Mouse (Mus musculus): ENCODE data around the gene Smap2. TPM values are rescaled to one million over a fixed set of nuclear protein-coding genes. Genes with fewer than 3 reads are reported as not detected.

The Smap2 gene
- polyA plus RNA-seq, 1 experiment from 2014 or later: 19.2 TPM

- no peaks in the 10 kb centered on the region for H3K27me3 ChIP-seq (ENCODE audit: insufficient read depth, low read length)
- DNase-seq: no peak
- H3K9ac ChIP-seq: no peak overlapping the region
- no peak overlapping the region for H3K27ac ChIP-seq (ENCODE audit: low read depth)
- no peak overlapping the region for H3K4me2 ChIP-seq
- no peak for TF ChIP-seq CTCF (IDR thresholded peaks at IDR 0.05; ENCODE audit: low read depth)
- no peaks in the 10 kb centered on the region for H3K36me3 ChIP-seq (ENCODE audit: insufficient read depth)
- peaks cover 3% of the 10 kb centered on the region; the same call in 1 of the 2 replicates for H3K4me1 ChIP-seq (ENCODE audit: insufficient read depth)
- no peak overlapping the region for H3K4me3 ChIP-seq (ENCODE audit: low read depth, low read length)
- ATAC-seq (ENCODE audit: insufficient read depth): no peak
- no peaks in the 10 kb centered on the region for H3K9me3 ChIP-seq (ENCODE audit: low read depth, low read length)
- WGBS: 77% methylated on average over 11 of the region's 11 CpGs
Measured at GRCm38 (mm10) chr4:121010770-121011549, 6.1 kb downstream of the Smap2 start.

GRCm38 (mm10) chr4:121009151-121009550, 7.9 kb downstream of the Smap2 start:
- H3K4me3 ChIP-seq (ENCODE audit: low read depth, low read length): no peak overlapping the region
- no peaks in the 10 kb centered on the region for H3K27me3 ChIP-seq (ENCODE audit: insufficient read depth, low read length)
- WGBS: 69% methylated on average over 5 of the region's 5 CpGs
- H3K27ac ChIP-seq (ENCODE audit: low read depth): no peak overlapping the region
- no peak overlapping the region for H3K4me2 ChIP-seq
- peaks cover under 1% of the 10 kb centered on the region; the same call in 1 of the 2 replicates for H3K4me1 ChIP-seq (ENCODE audit: insufficient read depth)
- DNase-seq (no peak), ATAC-seq (ENCODE audit: insufficient read depth) (no peak)
- no peak overlapping the region for H3K9ac ChIP-seq
- H3K9me3 ChIP-seq (ENCODE audit: low read depth, low read length): no peaks in the 10 kb centered on the region
- TF ChIP-seq CTCF (IDR thresholded peaks at IDR 0.05; ENCODE audit: low read depth): no peak
- H3K36me3 ChIP-seq (ENCODE audit: insufficient read depth): no peaks in the 10 kb centered on the region

- DNase-seq (no peak), ATAC-seq (ENCODE audit: insufficient read depth) (no peak)
- Histone ChIP-seq H3K4me3 (ENCODE audit: low read depth, low read length) (no peak overlapping the region), H3K4me1 (ENCODE audit: insufficient read depth) (peaks cover 8% of the 10 kb centered on the region), H3K27ac (ENCODE audit: low read depth) (no peak overlapping the region), H3K9me3 (ENCODE audit: low read depth, low read length) (no peaks in the 10 kb centered on the region), H3K36me3 (ENCODE audit: insufficient read depth) (no peaks in the 10 kb centered on the region), H3K9ac (no peak overlapping the region), H3K4me2 (no peak overlapping the region), H3K27me3 (ENCODE audit: insufficient read depth, low read length) (no peaks in the 10 kb centered on the region)
- no peak for TF ChIP-seq CTCF (IDR thresholded peaks at IDR 0.05; ENCODE audit: low read depth)
- 55% methylated on average over 3 of the region's 3 CpGs for WGBS
Measured at GRCm38 (mm10) chr4:121008071-121008745, 8.8 kb downstream of the Smap2 start.

- no peaks in the 10 kb centered on the region for H3K27me3 ChIP-seq (ENCODE audit: insufficient read depth, low read length)
- ATAC-seq (ENCODE audit: insufficient read depth) (no peak), DNase-seq (no peak)
- no peak overlapping the region for H3K27ac ChIP-seq (ENCODE audit: low read depth)
- H3K4me2 ChIP-seq: no peak overlapping the region
- no peak overlapping the region for H3K9ac ChIP-seq
- H3K36me3 ChIP-seq (ENCODE audit: insufficient read depth): no peaks in the 10 kb centered on the region
- H3K4me3 ChIP-seq (ENCODE audit: low read depth, low read length): no peak overlapping the region
- H3K9me3 ChIP-seq (ENCODE audit: low read depth, low read length): no peaks in the 10 kb centered on the region
- peaks cover 18% of the 10 kb centered on the region for H3K4me1 ChIP-seq (ENCODE audit: insufficient read depth)
- TF ChIP-seq CTCF (IDR thresholded peaks at IDR 0.05; ENCODE audit: low read depth): no peak
Measured at GRCm38 (mm10) chr4:121007006-121007405, 10.0 kb downstream of the Smap2 start.

GRCm38 (mm10) chr4:121004679-121005078, 12.4 kb downstream of the Smap2 start:
- Histone ChIP-seq H3K36me3 (ENCODE audit: insufficient read depth) (no peaks in the 10 kb centered on the region), H3K4me1 (ENCODE audit: insufficient read depth) (peaks cover 21% of the 10 kb centered on the region), H3K27ac (ENCODE audit: low read depth) (no peak overlapping the region), H3K4me2 (no peak overlapping the region), H3K27me3 (ENCODE audit: insufficient read depth, low read length) (no peaks in the 10 kb centered on the region), H3K4me3 (ENCODE audit: low read depth, low read length) (no peak overlapping the region), H3K9ac (no peak overlapping the region), H3K9me3 (ENCODE audit: low read depth, low read length) (no peaks in the 10 kb centered on the region)
- WGBS: 62% methylated on average over 4 of the region's 4 CpGs
- no peak for TF ChIP-seq CTCF (IDR thresholded peaks at IDR 0.05; ENCODE audit: low read depth)
- ATAC-seq (ENCODE audit: insufficient read depth) (no peak), DNase-seq (no peak)

- no peaks in the 10 kb centered on the region for H3K9me3 ChIP-seq (ENCODE audit: low read depth, low read length)
- no peak overlapping the region for H3K4me3 ChIP-seq (ENCODE audit: low read depth, low read length)
- H3K4me2 ChIP-seq: no peak overlapping the region; the same call in 1 of the 2 replicates
- no peaks in the 10 kb centered on the region for H3K36me3 ChIP-seq (ENCODE audit: insufficient read depth)
- ATAC-seq (ENCODE audit: insufficient read depth): peak; percentile 25; the same call in 1 of the 2 replicates
- no peak for TF ChIP-seq CTCF (IDR thresholded peaks at IDR 0.05; ENCODE audit: low read depth)
- whole genome bisulfite sequencing: 15% methylated on average over 3 of the region's 3 CpGs
- no peaks in the 10 kb centered on the region for H3K27me3 ChIP-seq (ENCODE audit: insufficient read depth, low read length)
- peak; percentile 64 for DNase-seq
- no peak overlapping the region for H3K9ac ChIP-seq
- H3K4me1 ChIP-seq (ENCODE audit: insufficient read depth): peaks cover 21% of the 10 kb centered on the region
- H3K27ac ChIP-seq (ENCODE audit: low read depth): peak overlapping the region; percentile 81
Measured at GRCm38 (mm10) chr4:121003611-121004091, 13.4 kb downstream of the Smap2 start.

Measured in lung, embryonic 14.5 days (tissue).